Mouse (Mus musculus) CH12F3 (cell line): ENCODE data around the gene Tyro3.

Experiments used
- in situ Hi-C: fragments of 300-500 bp; cut with MboI; formaldehyde crosslinking; loops from 2 replicates; pipeline ENCODE4 v1.14.3; 2020; ENCODE audit warnings: low sequenced_read_pairs

The Tyro3 gene

GRCm38 (mm10) chr2:119846929-119847328 is 49.4 kb downstream of the Tyro3 start:
- in situ Hi-C loops, result no loop called here

- in situ Hi-C loops, result no loop called here
Measured at GRCm38 (mm10) chr2:119853811-119854210, 56.3 kb downstream of the Tyro3 start.

GRCm38 (mm10) chr2:119855310-119855850 is 57.8 kb downstream of the Tyro3 start:
- in situ Hi-C loops, result no loop called here

GRCm38 (mm10) chr2:119857341-119857740 is 59.8 kb downstream of the Tyro3 start:
- in situ Hi-C loops, result no loop called here

GRCm38 (mm10) chr2:119864484-119864883 is 67.0 kb downstream of the Tyro3 start:
- in situ Hi-C loops, result no loop called here
